Mouse (Mus musculus) retina, embryonic 14.5 days (tissue): ENCODE results near the gene Exoc3l4.

Experiments
- DNase-seq: peaks from one replicate; pipeline ENCODE4 v3.0.0-alpha.2; 2015; ENCODE audit warnings: low spot score

Gene Exoc3l4

DNA sequence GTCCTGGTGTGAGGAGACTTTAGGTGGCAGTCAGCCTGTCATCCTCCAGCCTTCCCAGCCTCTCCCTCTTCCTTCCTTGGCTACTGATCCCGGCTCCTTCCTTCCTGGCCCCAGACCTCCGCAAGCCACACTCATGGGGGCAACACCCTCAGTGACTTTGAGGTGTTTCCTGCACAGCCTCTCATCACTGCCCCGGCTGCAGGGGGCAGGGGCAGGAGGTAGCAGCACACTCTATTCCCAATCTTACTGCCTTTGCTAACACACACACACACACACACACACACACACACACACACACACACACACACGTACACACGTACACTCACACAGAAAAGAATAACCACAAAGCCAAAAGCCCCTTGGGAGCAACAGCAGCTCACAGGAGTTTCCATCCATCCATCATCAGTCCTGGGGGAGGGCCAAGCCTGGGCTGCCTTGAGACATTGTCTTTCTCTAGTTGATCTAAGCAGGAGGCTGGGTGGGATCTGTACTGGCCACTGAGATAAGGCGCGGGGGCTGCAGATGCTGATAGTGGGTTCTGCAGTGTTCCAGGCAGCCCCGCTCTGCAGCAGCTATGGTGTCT is 18.0 kb downstream of the Exoc3l4 start:
- no peak for DNase-seq

GRCm38 (mm10) chr12:111436170-111436569 is 19.4 kb downstream of the Exoc3l4 start:
- DNase-seq, result no peak

GRCm38 (mm10) chr12:111436640-111437039 is 19.8 kb downstream of the Exoc3l4 start:
- no peak for DNase-seq

DNA sequence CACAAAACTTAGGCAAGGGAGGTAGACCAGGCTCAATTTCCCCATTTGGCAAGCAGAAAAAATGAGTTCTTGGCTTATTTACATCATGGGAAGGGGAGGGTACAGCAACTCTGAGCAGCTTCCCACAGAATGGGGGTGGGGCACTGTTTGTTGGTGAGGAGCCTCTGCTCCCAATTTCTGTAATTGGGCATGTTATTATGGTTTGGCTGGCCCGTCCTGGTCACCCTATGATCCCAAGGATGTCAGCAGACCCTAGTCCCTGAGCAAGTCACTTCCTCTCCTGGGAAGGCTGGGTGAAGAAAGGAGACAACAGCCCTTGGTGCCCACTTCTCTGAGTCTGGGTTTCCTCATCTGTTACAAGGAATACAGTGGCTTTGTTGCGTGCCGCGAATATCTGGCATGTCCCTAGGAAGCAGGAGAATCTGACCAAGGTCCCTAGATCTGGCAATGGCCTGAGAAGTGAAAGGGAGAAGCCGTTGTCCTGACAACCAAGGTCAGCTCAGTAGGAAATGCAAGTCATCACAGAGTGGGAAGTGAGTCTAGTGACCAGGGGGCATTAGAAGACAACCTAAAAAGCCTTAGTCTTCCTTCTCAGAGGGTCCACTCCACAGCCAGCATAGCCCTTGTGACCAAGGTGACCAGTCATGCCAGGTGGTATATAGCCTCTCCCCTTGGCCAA is 20.5 kb downstream of the Exoc3l4 start:
- DNase-seq, result no peak

- no peak for DNase-seq
These were observed 22.0 kb downstream of the Exoc3l4 start for GRCm38 (mm10) chr12:111438850-111439249.

GRCm38 (mm10) chr12:111440701-111441373 is 24.0 kb downstream of the Exoc3l4 start:
- DNase-seq, result no peak

DNA sequence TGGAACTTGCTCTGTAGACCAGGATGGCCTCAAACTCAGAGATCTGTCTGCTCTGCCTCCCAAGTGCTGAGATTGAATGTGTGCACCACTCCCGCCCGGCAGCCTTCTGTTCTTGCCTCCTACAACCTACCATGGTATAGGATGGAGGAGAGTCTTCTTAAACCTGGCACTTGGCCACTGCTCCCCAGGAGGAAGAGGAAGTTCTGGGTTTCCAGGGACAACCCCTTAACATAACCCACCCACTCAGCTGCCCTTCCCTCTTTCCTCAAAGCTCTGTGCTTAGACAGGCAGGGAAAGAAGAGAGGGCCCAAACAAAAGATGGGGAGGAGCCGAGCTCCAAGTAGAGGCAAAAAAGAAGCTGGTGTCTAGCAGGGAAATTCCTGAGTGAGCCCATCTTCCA is 24.7 kb downstream of the Exoc3l4 start:
- DNase-seq, result no peak

- peak; percentile 74 for DNase-seq
These were observed 25.6 kb downstream of the Exoc3l4 start, which contains the start of gene Tnfaip2 for GRCm38 (mm10) chr12:111442309-111443010. Gene Tnfaip2, plus strand, starts transcription at chr12:111442469.

GRCm38 (mm10) chr12:111443011-111443870 is 26.4 kb downstream of the Exoc3l4 start:
- DNase-seq, result no peak

DNA sequence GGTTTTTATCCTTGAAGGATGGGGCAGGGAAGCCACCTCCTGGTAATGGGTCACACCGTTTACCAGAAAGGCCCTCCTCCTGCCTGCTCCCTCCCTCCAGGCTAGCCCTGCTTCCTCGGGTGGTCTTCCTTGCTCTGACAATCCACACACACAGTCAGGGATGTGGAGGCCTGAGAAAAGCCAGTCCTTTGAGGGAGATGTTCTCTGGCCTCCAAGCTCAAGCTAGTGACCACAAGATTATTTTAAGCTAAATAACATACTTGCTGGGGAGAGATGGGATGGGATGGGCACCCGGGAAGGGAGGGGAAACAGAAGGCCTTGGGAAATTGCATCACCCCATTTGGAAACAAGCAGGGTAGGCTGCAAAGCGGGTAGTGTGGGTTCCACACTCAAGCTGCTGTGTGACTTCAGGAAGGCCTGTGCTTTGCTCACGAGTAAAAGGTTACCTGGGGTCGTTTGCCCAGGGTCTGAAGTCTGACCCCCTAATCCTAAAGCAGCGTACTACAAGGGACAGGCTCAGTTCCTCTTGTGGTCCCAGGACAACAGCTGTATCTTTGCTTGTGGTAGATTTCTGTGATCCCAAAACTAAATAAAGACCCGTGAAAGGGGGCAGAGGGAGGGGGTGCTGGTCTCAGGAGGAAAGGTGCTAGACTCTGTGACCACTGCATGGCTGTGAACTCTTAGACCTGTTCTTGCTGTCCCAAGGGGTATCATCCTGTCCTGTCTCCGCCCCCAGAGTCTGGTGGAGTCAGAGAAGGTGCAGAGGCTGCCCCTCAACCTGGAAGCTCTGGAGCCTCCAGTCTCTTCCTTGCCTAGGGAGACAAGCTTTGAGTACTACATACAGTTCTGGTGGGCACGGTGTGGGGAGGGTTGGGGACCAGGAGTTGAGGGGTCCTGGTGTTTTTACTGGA is 27.4 kb downstream of the Exoc3l4 start:
- DNase-seq, result no peak

DNA sequence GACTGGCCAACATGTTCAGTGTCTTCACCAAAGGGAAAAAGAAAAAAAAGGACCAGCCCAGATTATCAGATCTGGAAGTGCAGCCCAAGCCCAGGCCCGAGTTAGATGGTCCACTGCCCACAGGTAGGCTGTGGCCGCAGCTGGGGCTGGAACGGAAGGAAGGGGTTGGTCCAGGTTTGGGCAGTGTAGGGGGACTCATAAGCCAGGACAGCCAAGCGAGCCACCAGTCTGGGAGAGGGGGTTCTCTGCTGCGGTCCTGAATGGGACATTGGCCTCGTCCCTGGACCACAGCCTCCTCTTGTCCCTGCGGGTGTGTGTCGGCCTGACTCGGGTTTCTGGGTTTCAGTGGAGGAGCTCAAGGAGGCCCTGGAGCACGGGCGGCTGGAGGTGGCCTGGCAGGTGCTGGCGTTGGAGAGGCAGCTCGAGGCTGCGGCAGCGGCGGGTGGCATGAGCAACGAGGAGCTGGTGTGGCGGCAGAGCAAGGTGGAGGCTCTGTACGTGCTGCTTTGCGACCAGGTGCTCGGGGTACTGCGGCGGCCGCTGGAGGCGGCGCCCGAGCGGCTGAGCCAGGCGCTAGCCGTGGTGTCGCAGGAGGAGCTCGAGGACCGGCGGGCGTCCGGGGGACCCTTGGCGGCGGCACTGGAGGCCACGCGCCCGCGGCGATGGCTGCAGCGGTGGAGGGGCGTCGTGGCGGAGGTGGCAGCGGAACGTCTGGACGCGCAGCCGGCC is 28.5 kb downstream of the Exoc3l4 start:
- DNase-seq, result no peak

DNA sequence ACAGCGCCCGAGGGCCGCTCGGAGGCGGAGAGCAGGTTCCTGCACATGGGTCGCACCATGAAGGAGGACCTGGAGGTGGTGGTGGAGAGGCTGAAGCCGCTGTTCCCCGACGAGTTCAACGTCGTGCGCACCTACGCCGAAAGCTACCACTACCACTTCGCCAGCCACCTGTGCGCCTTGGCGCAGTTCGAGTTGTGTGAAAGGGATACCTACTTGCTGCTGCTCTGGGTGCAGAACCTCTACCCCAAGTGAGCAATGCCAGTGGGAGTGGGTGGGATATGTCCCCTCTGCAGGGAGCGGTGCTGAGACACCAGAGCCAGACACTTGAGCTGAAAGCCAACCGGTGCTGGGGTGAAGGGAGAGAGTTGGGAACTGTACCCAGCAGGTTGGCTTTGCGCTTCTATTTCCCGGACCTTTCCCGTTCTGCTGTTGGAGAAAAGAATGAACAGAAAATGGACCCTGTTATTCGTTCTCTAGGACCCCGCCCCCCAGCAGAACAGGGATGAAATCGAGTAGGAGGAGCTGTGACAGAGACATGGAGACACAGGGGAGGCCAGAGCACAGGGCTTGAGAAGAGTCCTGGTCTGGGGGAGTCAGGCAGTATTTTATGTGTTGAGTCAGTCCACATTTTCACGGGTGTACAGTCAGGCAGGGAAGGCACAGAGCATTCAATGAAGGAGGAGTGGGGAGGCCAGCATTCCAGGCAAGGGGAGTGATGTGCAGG is 29.2 kb downstream of the Exoc3l4 start:
- DNase-seq, result no peak

DNA sequence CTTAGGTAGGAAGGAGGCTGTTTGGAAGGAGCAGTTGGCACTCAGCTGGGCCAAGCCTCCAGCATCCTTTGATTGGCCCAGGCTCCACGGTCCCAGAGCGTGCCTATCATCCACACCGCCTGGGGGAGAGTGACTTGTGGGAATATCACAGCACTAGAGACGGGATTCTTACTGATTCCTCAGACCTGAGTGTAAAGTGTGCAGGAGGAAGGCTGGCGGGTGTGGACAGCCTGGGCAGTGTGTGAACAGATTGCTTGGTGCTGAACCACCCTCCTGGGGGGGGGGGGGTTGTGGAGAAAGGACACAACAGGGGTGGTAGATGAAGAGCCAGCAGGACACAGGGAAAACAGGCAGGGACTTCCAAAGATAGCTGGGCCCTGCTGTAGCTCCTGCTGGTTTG is 29.9 kb downstream of the Exoc3l4 start:
- no peak for DNase-seq

GRCm38 (mm10) chr12:111447350-111447749 is 30.5 kb downstream of the Exoc3l4 start:
- DNase-seq, result no peak

- DNase-seq, result no peak
These were observed 31.3 kb downstream of the Exoc3l4 start for GRCm38 (mm10) chr12:111447898-111448760.

DNA sequence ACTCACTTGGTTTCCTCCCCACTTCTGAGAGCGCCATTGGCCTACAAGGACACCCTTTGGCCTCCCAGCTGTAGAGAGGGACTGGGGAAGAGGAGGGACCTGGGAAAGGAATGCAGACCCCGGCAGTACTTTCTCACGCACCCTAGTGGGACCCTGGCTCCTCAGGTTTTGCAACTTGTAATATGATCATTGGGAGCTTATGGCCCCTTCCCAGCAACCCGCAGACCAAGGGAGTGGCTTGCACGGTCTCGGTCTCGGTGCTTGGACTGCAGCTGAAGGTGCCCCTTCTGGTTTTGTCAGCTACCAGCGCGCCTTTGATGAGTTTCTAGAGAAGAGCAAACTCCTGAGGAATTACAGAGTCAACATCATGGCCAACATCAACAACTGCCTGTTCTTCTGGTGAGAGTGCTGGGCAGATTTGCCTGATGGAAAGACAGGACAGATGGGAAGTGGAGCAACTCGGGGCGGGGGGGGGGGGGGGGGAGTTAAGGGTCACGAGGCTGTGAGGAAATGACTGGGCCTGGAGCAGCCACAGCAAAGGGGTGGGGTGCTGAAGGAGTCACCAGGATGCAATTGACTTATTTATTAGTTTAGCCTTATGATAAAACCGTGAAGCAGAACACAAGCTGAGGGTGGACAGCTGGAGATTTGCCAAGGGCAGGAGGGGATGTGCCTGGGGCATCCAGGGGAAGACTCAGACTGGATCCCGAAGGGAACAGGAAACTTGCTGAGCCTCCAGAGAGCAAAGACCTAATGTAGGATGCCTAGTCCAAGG is 32.3 kb downstream of the Exoc3l4 start:
- no peak for DNase-seq

- no peak for DNase-seq
These were observed 33.5 kb downstream of the Exoc3l4 start for GRCm38 (mm10) chr12:111450359-111450758.

DNA sequence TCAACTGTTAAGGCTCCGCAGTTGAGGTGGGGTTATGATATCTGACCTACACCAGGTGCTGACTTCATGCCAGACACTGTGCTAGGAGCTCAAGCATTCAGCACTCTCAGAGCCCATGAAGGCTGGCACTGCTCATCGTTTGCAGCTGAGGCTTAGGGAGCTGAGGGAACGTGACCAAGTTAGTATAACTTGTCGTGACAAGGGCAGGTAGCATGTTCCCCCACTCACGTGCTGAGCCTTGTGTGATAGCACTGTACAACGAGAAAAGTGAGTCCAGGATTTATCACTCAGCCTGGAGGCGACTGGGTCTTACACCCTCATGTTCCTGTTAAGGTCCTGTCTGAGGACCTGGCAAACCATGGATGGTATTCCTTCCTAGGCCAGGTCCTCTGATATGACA is 34.7 kb downstream of the Exoc3l4 start:
- no peak for DNase-seq
